Mouse (Mus musculus) brain, adult 10 weeks (tissue): ENCODE data around the gene Noxo1. TPM values are rescaled to one million over a fixed set of nuclear protein-coding genes. Genes with fewer than 3 reads are reported as not detected.

ENCODE experiments used
- polyA plus RNA-seq: library from polyadenylated mRNA; stranded (reverse); fragments of 350-450 nt; fragmentation: Illumina TruSeq; extraction: RNeasy Lipid Tissue Mini Kit (QIAGEN cat#74804); gene quantifications from one replicate; pipeline ENCODE4 v1.2.3, GENCODE M21; 2015; ENCODE audit warnings: low read depth, low replicate concordance

The Noxo1 gene
- 3.3 TPM for polyA plus RNA-seq

DNA sequence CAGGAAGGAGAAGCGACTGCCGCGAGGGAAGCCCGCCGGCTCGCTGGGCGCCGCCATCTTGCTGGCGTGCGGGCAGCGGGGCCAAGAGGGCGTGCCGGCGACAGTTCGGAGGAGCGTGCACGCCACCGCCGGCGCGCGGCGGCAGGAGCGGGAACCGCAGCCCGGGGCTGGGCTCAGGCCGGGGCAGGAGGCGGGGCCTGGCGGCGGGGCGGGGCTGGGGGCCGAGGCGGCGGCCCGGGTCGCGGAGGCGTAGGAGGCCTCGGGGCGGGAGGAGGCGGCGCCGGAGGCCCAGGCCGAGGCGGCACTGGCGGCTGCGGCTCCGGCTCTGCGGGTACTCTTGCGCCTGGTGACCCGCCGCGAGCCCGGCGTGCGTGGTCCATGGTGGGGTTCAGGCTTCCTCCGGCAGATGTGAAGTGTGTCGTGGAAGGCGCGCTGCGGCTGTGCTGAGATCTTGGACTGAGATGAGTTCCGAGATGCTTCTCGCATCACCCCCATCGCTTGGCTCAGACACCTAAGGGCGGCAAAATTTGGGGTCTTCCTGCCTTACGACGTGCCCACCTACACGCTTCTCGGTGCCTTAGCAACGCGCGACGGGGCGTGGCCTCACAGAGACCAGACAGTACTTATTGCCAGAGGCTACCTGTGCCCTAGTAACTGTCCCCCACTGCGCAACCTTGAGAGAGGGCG is at the start of gene Noxo1, which contains the start of gene Gfer:
Gene Noxo1, plus strand, starts transcription at position 224 of the 687 bp plus-strand sequence.
Gene Gfer, minus strand, starts transcription at position 146 of the 687 bp plus-strand sequence.

DNA sequence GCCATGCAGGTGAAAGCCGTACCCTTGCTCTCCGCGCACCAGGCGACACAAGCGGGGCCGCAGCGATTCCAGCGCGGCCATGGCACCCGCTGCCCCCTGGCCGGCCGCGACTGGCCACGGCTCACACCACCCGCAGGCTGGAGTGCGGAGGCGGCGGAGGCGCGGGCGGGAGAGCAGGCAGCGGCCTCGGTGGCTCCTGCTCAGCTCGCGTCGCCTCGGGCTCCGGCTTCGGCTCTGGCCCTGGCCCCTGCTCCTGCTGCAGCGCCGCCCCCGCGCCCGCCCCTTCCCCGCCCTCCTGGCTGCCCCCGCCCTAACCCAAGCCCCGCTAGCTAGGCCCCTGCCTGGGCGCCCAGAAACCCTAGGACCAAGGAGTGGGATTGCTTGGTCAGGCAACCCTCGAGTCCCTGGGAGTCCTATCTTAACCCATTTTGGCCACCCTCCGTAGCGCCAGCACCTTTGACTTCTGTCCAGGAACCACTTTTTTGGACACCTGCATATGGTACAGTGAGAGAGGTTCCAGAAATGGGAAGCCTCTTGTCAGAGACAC is 45.9 kb upstream of the Noxo1 start, which contains the start of gene Slc9a3r2:
Gene Slc9a3r2, minus strand, starts transcription at position 258 of the 547 bp plus-strand sequence.

DNA sequence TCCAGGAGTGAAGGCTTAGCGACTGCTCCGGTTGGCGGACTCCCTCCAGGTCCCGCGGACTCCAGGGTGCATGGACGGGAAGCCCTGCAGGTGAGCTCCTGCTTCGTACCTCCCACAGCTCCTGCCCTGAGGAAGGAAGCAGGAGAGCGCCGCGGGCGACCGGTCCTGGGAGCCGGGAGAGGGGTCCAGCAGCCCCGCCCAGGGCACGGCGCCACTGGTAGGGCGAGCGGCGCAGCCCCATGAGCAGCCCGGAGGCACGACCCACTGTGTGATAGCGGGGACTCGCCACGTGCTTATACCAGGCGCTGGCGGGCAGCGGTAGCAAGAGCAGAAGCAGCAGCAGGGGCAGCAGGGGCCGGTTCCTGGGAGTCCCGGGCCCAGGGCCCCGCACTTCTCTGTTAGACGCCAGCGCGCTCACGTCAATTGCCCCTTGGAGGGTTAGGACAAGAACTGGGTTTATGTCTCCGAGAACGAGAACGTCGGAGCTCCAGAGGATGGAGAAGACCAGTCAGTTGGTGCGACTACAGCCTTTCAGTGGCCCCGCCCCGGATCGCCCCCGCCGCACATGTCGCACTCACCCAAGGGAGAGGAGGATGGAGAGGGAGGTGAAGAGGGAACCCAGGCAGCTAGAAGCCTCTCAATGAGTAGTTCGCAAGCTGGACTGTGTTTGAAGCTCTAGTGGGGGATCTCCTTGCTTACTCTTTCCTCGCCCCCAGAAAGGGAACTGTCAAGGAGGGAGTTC is 37.8 kb upstream of the Noxo1 start, which contains the start of gene Npw:
Gene Npw, minus strand, starts transcription at position 441 of the 742 bp plus-strand sequence.

DNA sequence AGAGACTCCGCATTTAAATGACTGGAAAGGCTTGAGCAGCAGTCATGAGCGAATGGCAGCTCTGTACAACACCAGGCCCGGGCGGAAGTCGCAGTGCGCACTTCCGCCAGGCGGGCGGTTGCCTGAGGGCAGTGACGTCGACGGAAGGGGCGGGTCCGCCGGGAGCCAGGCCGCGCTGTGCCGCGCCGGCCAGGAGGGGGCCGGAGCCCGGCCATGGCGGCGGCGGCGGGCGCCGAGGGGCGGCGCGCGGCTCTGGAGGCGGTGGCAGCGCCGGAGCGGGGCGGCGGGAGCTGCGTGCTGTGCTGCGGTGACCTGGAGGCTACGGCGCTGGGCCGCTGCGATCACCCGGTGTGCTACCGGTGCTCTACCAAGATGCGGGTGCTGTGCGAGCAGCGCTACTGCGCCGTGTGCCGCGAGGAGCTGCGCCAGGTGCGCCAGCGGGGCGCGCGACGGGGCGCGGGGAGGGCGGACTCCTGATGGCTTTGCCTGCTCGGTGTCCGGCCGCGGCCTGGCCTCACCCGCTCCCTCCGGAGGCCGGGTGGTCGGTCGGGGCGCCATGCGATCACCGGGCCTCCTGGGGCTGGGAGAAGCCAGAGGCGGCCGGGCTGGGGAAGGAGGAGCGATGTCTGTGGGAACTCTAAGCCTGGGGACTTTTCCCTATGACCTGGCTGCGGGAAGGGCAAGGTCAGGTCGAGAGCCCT is 26.3 kb upstream of the Noxo1 start, which contains the start of gene Zfp598:
Gene Zfp598, plus strand, starts transcription at position 143 of the 701 bp plus-strand sequence.

DNA sequence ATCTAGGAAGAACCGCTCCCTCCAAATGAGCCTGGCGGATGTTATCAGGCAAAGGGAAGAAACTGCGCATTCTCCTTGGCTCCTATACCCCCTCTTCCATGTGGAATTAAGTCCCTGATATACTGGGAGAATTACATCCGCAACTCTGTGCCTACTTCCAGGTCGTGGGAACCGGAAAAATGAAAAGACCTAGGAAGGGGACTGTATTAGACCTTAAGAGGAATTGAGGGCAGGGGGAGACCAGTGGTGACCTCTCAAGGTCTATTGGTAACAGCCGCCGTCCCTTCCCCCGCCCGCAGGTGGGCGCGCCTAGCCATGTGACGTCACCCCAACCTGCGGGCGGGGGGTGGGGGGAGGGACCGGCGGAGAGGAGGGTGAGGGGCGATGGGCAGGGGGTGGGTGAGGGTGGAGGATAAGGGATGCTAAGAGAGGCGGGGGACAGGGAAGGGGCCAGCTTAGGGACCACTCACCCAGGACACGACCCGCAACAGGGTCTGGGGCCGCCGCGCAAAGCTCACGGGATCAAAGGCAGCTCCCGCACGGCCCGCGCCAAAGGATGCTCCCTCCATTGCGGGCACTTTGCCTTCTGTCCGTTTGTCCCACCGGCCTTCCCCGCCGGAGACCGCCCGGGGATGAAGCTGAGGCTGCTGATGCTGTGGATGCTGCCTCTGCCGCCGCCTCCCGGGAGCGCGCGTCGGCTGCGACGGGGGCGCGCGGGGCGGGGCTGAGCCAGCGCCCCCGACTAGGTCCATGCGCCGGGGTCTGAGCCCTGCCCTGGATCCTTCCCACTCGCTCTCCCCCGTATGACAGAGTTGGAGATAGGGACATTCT is 6.6 kb upstream of the Noxo1 start, which contains the start of gene Syngr3:
Gene Syngr3, minus strand, starts transcription at position 705 of the 831 bp plus-strand sequence.

DNA sequence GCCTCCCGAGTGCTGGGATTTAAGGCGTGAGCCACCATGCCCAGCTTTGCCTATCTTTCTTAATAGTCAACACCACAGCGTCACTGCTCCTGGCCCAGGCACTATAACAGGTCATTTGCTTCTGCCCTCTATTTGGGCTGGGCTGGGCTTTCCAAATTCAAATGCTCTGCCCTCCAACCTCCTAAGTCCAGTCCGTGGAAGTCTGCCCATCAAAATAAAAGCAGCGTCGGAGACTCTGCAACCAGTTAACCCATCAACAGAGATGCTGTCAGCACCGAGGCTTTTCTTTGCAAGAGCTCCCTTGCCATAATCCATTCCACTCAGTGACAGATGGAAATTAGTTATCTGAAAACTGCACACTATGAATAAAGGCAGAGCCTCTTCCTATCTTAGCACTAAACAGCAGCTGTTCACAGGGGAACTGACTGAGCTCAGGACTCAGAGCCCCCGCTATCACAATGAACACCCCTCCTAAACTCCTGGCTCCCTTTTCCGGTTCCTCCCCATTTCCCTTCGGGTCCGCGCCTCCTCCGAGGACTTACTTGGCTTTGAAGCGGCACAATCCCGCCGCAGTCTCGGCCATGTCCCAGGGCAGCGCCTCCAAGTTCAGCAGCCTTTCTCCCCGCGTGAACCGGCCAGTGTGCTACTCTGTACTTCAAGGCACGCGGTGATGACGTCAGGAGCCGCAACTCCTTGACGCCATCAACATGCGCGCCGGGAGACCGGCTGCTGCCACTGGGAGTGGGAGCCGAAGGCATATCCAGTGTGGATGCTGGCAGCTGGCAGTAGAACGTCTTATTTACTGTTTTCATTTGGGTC is 11.2 kb downstream of the Noxo1 start, which contains the start of gene Tbl3:
Gene Tbl3, minus strand, starts transcription at position 679 of the 819 bp plus-strand sequence.

DNA sequence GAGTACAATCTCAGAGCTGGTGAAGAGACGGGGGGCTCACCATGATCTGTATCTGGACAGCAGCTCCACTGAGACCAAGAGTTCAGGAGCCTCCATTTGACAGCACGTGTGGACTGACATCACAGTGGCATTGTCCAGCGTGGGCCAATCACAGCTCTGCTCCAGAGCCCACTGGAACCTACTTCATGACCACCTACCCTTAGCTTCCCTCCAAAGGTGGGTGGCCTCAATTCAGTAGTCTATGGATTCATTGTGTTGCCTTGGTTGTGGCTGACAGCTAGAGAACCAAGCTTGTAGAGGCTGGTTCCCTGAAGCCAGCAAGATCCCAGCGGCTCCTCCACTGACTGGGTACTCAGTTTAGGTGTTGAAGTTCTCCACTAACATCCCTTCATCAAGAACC is 21.9 kb downstream of the Noxo1 start, which contains the start of the genes Rnf151 and Rps2:
Gene Rnf151, minus strand, starts transcription at position 121 of the 400 bp plus-strand sequence.
Gene Rps2, plus strand, starts transcription at position 174 of the 400 bp plus-strand sequence.

DNA sequence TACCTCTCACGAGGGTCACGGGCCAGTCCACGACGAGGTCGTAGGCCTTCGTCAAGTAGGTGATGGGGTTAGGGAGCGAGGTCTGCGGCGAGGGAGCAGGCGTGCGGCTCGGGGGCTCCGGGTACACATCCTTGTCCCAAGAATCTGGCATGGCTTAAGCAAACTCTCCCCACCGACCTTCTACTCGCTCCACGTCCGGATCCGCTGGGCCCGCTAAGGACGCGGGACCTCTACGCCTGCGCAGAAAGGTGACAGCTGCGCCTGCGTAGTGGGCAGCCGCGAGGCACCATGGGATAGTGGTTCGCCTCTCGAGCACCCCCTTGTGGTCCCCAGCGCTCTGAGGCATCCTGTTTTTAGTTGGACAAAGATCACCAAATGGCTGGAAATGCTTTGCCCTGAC is 28.1 kb downstream of the Noxo1 start, which contains the start of gene Ndufb10:
Gene Ndufb10, minus strand, starts transcription at position 295 of the 400 bp plus-strand sequence.

DNA sequence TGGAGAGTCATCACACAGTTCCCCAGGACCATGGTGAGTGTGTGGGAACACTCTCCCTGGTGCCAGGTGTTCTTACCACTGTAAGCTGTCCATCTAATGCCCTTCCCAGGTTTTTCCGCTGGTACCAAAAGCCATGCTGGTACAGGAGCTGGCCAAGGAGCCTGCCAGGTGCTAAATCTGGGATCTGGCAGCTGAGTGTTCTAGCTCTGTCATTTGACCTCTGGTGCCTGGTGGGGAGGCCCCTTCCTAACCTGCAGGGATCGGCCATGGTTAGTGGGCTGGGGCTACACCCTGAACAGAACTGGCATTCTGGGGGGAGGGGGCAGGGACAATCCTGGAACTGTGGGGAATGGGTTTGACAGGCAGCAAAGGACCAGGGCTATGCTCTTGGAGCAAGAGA is 31.6 kb downstream of the Noxo1 start, which contains the start of gene Rpl3l:
Gene Rpl3l, plus strand, starts transcription at position 203 of the 400 bp plus-strand sequence.

DNA sequence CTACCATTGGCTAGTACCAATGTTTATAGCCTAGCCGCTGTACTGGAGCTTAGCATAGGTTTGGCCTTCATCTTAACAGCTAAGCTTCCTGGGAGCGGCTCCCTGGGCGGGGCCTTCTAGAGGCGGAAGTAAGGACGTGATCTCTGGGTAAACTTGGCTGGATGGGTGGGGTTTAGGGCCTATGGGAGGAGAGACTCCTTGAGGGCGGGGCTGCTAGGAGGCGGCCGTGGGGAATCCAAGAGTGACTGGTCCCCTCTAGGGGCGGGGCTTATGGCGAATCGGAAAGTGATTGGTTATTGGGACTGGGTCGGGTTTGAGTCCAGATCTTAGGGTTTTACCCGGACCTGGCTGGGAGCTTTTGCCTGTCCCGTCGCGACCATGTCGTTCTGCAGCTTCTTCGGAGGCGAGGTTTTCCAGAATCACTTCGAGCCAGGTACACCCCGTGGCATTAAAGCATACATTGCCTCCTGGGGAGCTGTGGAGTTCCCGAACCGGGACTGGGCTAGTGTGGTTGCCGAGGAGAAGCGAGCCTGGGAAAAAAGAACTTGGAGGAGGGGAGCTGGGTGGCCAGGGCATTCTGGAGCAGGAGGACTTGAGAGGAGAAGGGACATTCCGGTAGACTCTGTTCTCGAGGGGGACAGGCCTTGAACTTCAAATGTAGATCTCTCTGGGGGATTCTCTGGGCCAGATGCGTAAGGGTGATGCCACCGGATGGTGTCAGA is 40.5 kb downstream of the Noxo1 start, which contains the start of gene Msrb1:
Gene Msrb1, plus strand, starts transcription at position 313 of the 722 bp plus-strand sequence.

Other genes starting within 250 kb of the Noxo1 start
- 26.5 TPM for gene E4f1, start 225.9 kb upstream of the Noxo1 start, polyA plus RNA-seq
- 68.9 TPM for gene Pgp, start 225.8 kb upstream of the Noxo1 start, polyA plus RNA-seq
- gene Bricd5, start 222.3 kb upstream of the Noxo1 start, polyA plus RNA-seq = 1.0 TPM
- gene Mlst8, start 217.2 kb upstream of the Noxo1 start, polyA plus RNA-seq = 41.6 TPM
- 78.2 TPM for gene Caskin1, start 207.6 kb upstream of the Noxo1 start, polyA plus RNA-seq
- 80.2 TPM for gene Traf7, start 168.3 kb upstream of the Noxo1 start, polyA plus RNA-seq
- 59.9 TPM for gene Rab26, start 162.0 kb upstream of the Noxo1 start, polyA plus RNA-seq
- 45.2 TPM for gene Pkd1, start 146.4 kb upstream of the Noxo1 start, polyA plus RNA-seq
- 97.7 TPM for gene Tsc2, start 63.6 kb upstream of the Noxo1 start, polyA plus RNA-seq
- gene Nthl1, start 63.6 kb upstream of the Noxo1 start, polyA plus RNA-seq = 9.6 TPM
- 49.3 TPM for gene Slc9a3r2, start 45.9 kb upstream of the Noxo1 start, polyA plus RNA-seq
- not detected for gene Npw, start 37.8 kb upstream of the Noxo1 start, polyA plus RNA-seq
- gene Zfp598, start 26.5 kb upstream of the Noxo1 start, polyA plus RNA-seq = 31.2 TPM
- gene Syngr3, start 6.3 kb upstream of the Noxo1 start, polyA plus RNA-seq = 193 TPM
- gene Gfer, start 78 bp upstream of the Noxo1 start, polyA plus RNA-seq = 22.1 TPM
- 28.6 TPM for gene Tbl3, start 11.4 kb downstream of the Noxo1 start, polyA plus RNA-seq
- not detected for gene Rnf151, start 21.8 kb downstream of the Noxo1 start, polyA plus RNA-seq
- gene Rps2, start 21.9 kb downstream of the Noxo1 start, polyA plus RNA-seq = 796 TPM
- gene Ndufb10, start 28.2 kb downstream of the Noxo1 start, polyA plus RNA-seq = 517 TPM
- 1.1 TPM for gene Rpl3l, start 31.6 kb downstream of the Noxo1 start, polyA plus RNA-seq
- 54.9 TPM for gene Msrb1, start 40.4 kb downstream of the Noxo1 start, polyA plus RNA-seq
- gene Hs3st6, start 56.8 kb downstream of the Noxo1 start, polyA plus RNA-seq = not detected
- not detected for gene Meiob, start 108.1 kb downstream of the Noxo1 start, polyA plus RNA-seq
- 182 TPM for gene Hagh, start 143.9 kb downstream of the Noxo1 start, polyA plus RNA-seq
- 30.6 TPM for gene Fahd1, start 154.1 kb downstream of the Noxo1 start, polyA plus RNA-seq
- gene Igfals, start 169.8 kb downstream of the Noxo1 start, polyA plus RNA-seq = not detected
- 42.4 TPM for gene Nubp2, start 190.1 kb downstream of the Noxo1 start, polyA plus RNA-seq
- 74.8 TPM for gene Spsb3, start 190.4 kb downstream of the Noxo1 start, polyA plus RNA-seq
- gene Eme2, start 198.9 kb downstream of the Noxo1 start, polyA plus RNA-seq = 29.7 TPM
- gene Mrps34, start 198.9 kb downstream of the Noxo1 start, polyA plus RNA-seq = 84.8 TPM
- 78.4 TPM for gene Nme3, start 200.3 kb downstream of the Noxo1 start, polyA plus RNA-seq
- 214 TPM for gene Mapk8ip3, start 240.7 kb downstream of the Noxo1 start, polyA plus RNA-seq